Mouse (Mus musculus) spleen, postnatal 10 days (tissue): ENCODE results near the gene Rsph1.

ENCODE experiments used
- DNase-seq, 2 experiments: peaks; one replicate each; pipeline ENCODE4 v3.0.0; 2021 to 2022; ENCODE audit warnings: low spot score in 2 of 2

The Rsph1 gene

GRCm38 (mm10) chr17:31304895-31305775, 28.0 kb upstream of the Rsph1 start:
- DNase-seq, result peak in 1 of 2 experiments; percentile 59

- DNase-seq, result no peak
Observed at GRCm38 (mm10) chr17:31303401-31303800, 26.2 kb upstream of the Rsph1 start.

- no peak for DNase-seq
Observed at GRCm38 (mm10) chr17:31300736-31301135, 23.6 kb upstream of the Rsph1 start.

DNA sequence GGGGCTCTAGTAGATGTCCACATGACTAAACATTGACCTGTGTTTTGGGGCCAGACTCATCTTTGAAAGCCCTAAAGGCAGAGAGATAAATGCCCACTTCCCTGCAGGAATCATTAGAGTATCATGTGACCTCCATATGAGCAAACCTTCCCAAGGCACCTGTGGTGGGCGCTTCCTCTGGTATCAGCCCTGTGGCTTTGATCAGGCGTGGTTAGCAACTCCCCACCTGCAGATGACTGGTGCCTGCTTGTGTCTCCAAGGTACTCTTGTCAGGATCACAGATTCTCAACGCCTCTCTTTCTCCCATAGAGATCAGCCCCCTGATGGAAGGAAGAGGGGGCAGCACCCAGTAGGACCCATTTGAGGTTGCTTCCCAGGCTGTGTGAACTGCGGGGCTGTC, 22.8 kb upstream of the Rsph1 start:
- no peak for DNase-seq

DNA sequence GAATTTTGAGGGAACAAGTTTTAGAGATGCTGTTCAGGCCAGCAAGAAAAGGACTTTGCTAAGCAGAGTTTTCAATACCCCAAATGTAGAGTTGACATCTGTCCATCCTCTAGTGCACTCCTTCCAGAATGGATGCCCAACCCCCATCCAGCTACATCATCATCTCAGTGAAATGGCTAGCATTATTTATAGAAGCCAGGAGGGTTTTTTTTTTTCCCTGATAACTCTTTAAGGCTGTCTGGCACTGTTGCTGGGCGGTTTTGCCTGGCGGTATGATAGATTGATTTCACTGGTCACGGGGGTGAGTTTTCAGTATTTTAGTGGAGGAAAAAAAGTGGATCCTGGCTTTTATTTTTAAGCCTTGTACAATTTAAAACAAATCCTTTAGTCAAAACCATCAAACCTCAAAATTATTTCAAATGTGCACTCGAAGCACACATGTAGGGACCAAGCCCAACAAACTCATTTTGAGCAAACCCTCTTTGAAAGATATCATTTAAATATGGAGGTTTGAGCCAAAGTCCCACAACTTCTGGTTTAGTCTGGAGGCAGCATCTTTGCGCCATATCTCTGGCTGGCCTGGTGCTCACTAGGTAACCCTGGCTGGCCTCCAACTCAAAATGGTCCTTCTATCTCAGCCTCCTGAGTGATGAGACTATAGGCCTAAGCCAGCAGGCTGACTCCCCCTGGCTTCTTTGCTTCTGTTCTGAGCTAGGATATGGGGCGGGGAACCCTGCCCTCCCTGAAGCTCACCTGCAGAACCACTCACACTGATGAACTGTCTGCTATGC, 21.4 kb upstream of the Rsph1 start:
- no peak for DNase-seq

- peak; percentile 44 to 47 for DNase-seq
Observed at GRCm38 (mm10) chr17:31297521-31297939, 20.3 kb upstream of the Rsph1 start.

- DNase-seq, result peak; percentile 75 to 83
Observed at GRCm38 (mm10) chr17:31295892-31296781, 19.0 kb upstream of the Rsph1 start.

- DNase-seq, result peak; percentile 74 to 84
Observed at GRCm38 (mm10) chr17:31295215-31295891, 18.2 kb upstream of the Rsph1 start.

DNA sequence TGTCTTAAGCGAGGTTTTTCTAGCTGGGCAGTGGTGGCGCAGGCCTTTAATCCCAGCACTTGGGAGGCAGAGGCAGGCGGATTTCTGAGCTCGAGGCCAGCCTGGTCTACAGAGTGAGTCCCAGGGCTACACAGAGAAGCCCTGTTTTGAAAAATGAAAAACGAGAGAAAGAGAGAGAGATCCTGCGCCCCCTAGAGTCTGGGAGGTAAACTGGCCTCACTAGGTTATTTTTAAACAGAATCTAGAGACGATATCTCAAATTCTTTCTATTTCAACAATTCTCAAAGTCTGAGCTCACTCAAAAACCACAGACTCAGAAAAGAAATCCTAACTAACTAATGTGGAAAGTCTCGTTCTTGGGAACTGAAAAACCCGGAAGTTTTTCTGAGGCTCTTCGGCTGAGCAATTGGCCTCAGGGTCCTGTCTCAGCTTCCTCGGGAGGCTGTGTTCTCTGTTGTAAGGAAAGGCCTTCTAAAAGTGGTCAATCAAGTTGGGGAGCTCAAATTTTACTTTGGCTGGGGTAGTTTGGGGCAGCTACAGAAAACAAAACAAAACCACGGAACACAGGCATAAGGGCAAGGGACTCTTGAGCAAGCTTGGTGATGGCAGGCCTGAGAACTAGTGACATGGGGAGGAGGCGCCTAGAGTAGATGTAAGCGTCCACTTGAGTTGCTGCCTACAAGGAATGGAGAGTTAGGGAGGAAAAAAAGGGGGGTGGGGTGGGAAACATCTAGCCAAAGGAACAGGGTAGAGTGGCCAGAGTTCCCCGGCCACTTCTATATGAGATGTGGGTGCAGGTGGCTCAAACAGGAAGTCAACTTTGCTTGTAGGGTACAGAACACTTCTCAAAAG, 17.4 kb upstream of the Rsph1 start:
- DNase-seq, result peak; percentile 43 to 80

DNA sequence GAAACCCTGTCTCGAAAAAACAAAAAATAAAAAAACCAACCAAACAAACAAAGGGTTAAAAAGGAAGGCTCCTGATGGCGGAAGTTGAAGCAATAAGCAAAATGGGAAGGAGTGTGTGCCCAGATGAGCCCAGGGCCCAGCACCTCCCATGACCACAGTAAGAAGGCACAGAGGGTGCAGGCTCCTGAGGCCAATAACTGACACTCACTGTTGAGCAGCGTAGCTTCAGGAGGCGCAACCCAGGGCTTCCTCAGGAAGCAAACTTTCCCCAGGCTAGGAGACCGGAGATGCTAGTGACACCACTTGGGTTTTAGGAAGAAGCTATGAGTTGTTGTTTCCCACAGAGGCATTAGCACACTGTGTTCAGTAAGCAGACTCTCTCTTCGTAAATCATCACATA, 13.7 kb upstream of the Rsph1 start:
- DNase-seq, result peak in 1 of 2 experiments; percentile 44

DNA sequence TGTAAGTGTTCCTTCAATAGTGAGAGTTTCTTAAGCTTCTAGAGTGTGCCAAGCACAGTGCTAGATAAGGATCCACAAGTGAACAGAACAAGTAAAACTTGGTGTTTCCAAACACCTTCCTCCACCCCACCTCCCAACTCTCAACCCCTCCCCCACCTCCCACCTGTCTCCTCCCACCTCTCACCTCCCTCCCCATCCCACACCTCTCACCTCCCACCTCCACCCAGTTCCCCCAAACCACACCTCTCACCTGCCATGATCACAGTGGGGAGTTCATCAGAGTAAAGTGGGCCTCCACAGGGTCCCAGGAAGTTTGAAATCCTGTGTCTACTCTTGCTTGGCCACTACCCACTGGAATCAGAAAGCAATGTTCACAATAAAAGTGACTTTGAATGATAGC, 13.1 kb upstream of the Rsph1 start:
- DNase-seq, result no peak

DNA sequence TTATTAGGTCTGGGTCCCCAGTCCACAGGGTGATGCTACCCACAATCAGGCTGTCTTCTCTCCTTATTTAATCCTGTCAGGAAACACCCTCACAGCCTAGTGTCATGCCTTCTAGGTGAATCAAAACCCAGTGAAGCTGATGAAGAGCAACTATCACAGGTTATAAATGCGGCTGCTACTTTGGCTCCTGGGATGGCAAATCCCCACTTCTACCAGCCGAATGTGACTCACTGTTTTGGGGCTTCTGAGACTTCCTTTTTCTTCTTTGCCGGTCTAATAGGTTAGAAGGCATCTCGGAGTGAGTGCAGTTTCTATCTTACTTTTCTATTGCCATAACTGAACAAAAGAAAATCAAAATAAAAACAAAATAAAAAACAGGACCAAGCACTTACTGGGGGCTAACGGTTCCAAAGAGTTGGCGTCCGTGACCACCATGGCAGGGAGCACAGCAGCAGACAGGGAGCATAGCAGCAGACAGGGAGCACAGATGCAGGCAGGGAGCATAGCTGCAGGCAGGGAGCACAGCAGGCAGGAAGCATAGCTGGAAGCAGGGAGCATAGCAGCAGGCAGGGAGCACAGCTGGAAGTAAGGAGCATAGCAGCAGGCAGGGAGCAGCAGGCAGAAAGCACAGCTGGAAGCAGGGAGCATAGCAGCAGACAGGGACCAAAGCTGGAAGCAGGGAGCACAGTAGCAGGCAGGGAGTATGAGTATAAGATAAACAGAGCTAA, 12.0 kb upstream of the Rsph1 start:
- DNase-seq, result no peak

- DNase-seq, result no peak
Observed at GRCm38 (mm10) chr17:31287216-31287615, 10.0 kb upstream of the Rsph1 start.

DNA sequence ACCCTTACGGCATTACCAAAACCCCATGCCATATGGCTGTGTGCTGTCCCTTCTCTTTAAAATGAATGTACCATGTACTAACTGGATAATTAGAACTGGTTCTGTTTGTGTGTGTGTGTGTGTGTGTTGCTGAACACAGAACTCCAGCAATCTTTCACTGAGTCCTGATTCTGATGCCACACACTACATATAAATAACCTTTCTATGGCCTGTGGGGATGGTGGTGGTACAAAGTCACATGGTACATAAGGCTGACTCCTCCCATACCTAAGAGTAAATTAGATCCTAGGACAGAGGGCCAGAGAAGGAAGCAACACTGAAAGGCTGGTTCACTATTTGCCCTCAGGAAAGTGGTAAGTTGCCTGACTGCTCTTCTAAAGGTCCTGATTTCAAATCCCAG, 9.3 kb upstream of the Rsph1 start, which contains the start of gene Slc37a1:
TSS of gene Slc37a1 (plus strand) at position 301 of the 400 bp plus-strand sequence.
- DNase-seq, result no peak

DNA sequence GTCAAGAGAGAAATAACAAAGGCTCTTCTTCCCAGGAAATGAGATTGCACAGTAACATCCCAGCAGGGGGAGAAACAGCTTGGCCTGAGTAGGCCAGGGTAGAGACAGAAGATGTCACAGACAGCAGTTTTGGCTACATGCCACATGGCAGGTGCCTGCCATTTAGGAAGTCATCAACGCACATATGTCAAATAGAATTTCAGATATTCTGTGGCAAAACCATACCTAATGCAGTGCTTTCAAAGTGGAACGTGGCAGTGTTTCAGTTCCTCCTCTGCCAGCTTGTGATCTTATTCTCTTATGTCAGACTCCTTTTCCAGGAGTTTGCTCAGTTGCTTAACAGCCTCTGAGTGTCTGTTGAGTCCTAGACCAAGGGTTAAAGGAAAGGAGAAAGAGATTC, 8.7 kb upstream of the Rsph1 start:
- DNase-seq, result no peak

GRCm38 (mm10) chr17:31282687-31283053, 5.5 kb upstream of the Rsph1 start:
- no peak for DNase-seq

DNA sequence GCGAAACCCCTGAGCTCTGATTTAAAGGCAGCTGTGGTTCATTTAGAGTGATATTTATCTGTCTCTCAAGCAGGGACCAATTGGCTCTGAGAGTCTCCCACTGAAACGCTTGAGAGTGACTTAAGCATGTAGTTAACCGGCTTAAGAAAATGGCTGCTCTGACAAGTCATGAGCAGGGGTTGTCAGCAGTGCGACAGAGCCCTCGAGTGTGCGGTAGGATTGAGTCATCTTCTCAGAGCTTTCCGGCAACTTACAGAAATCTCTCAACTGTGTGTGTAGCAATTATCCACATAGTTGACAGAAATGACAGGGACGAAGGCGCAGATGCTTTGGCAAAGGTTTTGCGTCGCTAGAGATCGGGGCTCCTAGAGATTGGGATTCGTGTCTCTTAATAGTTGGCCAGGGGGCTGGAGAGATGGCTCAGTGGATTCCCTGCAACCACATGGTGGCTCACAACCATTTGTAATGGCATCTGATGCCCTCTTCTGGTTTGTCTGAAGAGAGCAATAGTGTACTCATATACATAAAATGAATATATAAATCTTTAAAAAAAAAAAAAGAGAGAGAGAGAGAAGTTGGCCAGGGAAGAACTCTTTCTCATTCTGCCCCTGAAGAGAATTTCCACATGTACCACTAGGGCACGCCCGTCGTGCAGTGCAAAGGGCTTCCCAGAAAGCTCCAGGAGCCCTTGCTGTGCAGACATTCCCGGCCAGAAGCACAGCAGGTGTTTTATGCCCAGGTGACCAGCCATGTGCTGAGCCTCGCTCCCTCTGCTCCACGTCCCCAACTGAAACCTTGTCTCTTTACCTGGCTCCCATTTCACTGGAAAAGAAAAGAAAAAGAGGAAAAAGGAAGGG, 4.9 kb upstream of the Rsph1 start:
- DNase-seq, result no peak

DNA sequence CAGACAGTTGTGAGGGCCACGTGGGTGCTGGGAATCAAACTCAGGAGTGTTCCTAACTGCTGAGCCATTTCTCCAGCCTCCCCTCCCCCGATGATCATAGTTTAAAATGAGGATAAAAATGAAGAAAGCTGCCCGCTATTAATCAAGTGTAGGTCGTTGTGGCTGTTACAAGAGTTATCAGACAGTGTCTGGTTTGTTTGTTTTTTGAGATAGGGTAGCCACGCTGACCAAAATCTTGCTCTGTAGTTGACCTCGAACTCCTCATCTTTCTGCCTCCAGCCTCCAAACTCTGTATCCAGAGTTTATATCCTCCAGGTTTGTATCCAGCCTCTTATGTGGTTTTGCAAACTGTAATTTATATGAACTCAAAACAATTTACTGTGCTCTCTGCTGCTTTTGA, 3.1 kb upstream of the Rsph1 start:
- DNase-seq, result no peak

- no peak for DNase-seq
Observed at GRCm38 (mm10) chr17:31279541-31279940, 2.4 kb upstream of the Rsph1 start.
